Mouse (Mus musculus) cerebellum, adult (tissue): ENCODE data around the gene Bnipl.
"Not testable (repeated sequence)": the region's sequence is repeated elsewhere in the genome, so short reads cannot be mapped to it uniquely, and the experiment has no call there.

Source experiments
- ATAC-seq: cut with Nextera tagmentation; 2 replicates; pipeline ENCODE4 v1.9.2; 2017; ENCODE audit warnings: mild to moderate bottlenecking, moderate library complexity, mixed read lengths; ENCODE audit not compliant: insufficient number of reproducible peaks, low FRiP score, low TSS enrichment

Bnipl gene

GRCm38 (mm10) chr3:95217255-95218134, 33.5 kb downstream of the Bnipl start, which contains the start of gene Gabpb2:
TSS of gene Gabpb2 (minus strand) at chr3:95217916.
- peak; percentile 86 for ATAC-seq

- ATAC-seq = no peak
Observed at GRCm38 (mm10) chr3:95216655-95217254, 34.2 kb downstream of the Bnipl start.

DNA sequence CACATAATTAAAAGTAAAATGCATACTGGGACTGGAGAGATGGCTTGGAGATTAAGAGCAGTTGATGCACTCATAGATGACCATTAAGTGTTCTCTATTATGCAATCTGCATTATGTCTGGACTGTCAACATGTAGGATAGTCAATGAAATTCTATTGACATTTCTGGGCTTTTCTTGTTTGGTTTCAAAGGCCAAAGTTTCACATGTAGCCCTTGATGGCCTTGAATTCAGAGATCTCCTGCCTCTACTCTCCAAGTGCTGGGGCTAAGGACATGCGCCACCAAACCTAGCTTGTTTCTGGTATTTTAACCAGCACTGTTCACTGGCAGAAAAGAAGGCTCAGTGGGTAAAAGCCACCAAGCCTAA, 37.4 kb downstream of the Bnipl start:
- ATAC-seq = no peak

- ATAC-seq = not testable (repeated sequence)
Observed at GRCm38 (mm10) chr3:95212889-95213608, 37.9 kb downstream of the Bnipl start.

DNA sequence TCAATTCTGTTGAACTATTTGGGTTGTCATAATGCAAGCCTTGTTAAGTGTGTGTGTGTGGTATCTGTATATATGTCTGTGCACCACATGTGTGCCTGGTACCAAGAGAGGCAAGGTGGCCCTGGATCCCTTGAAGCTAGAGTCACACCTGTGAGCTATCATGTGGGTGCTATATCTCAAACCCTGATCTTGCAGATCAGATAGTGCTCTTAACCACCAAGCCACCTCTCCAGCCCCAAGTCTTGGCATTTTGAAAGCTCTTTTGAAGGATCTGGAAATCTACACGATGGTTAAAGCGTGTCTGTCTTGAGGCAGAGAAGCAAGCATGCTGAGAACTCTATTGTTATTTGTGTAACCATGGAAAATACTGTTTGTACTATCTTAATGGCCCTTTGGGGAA, 40.4 kb downstream of the Bnipl start:
- no peak for ATAC-seq

- ATAC-seq = no peak
Observed at GRCm38 (mm10) chr3:95208286-95208685, 42.7 kb downstream of the Bnipl start.

GRCm38 (mm10) chr3:95203880-95204279, 47.1 kb downstream of the Bnipl start:
- no peak for ATAC-seq

- no peak for ATAC-seq
Observed at GRCm38 (mm10) chr3:95200562-95200961, 50.4 kb downstream of the Bnipl start.

GRCm38 (mm10) chr3:95200132-95200531, 50.9 kb downstream of the Bnipl start:
- ATAC-seq = no peak

DNA sequence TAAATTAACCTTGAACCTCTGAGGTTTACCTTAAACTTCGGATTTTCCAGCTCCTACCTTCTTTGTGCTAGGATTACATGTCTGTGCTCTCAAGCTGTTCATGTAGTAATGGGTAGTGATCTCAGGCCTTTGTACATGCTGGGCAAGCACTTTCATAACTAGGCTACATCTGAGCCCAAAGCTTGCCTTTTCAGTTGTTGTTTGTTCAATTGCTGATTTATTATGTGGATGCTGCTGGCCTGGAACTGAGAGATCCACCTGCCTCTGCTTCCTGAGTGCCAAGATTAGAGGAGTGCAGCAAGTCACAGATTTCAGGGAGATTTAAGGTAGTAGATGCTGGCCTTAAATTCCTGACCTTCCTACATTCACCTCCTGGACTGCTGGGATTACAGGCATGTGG, 51.9 kb downstream of the Bnipl start:
- no peak for ATAC-seq

- ATAC-seq = no peak
Observed at GRCm38 (mm10) chr3:95195772-95196171, 55.2 kb downstream of the Bnipl start.

DNA sequence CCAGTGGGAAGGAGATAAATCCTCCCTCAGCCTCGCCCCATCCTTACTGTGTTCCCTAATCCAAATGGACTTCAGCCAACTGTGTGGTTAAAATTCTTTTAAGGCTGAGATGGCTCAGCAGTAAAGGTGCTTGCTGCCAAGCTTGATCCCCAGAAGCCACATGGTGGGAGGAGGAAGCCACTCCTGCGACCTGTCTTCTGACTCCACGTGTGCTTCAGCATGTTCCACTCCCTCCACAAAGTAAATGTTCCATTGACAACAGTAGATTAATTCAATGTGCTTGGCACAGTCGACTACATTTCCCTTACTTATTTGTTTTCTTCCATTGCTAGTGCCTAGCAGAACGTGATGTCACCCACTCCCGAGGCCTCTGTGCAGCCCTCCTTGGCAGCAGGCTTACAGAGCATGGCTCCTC, 56.3 kb downstream of the Bnipl start:
- peak; percentile 36; the same call in 1 of the 2 replicates for ATAC-seq
